Mouse (Mus musculus) liver, embryonic 13.5 days (tissue): ENCODE data around the gene Tle6. TPM values are rescaled to one million over a fixed set of nuclear protein-coding genes. Genes with fewer than 3 reads are reported as not detected.

Experiments used
- ATAC-seq: fragments of 200-750 bp; cut with Nextera tagmentation; 2 replicates; pipeline ENCODE4 v1.8.0; 2017; ENCODE audit warnings: low read depth, mild to moderate bottlenecking, moderate number of reproducible peaks, moderate library complexity
- DNase-seq: peaks from one replicate; pipeline ENCODE4 v3.0.0; 2022
- H3K27ac ChIP-seq: fragments of 300-500 bp; sonication (generic); 2 replicates; pipeline ENCODE4 v1.5.1; 2015; ENCODE audit warnings: moderate library complexity, mild to moderate bottlenecking, inconsistent platforms
- H3K27me3 ChIP-seq: fragments of 300-500 bp; sonication (generic); 2 replicates; pipeline ENCODE4 v1.6.1; 2015; ENCODE audit warnings: mild to moderate bottlenecking, inconsistent platforms
- H3K36me3 ChIP-seq: fragments of 300-500 bp; sonication (generic); 2 replicates; pipeline ENCODE4 v1.6.1; 2015; ENCODE audit warnings: mild to moderate bottlenecking, inconsistent platforms
- H3K4me1 ChIP-seq: fragments of 300-500 bp; sonication (generic); replicated peaks from 2 replicates; pipeline ENCODE4 v1.6.1; 2015; ENCODE audit warnings: inconsistent platforms
- H3K4me2 ChIP-seq: fragments of 300-500 bp; sonication (generic); 2 replicates; pipeline ENCODE4 v1.6.1; 2015; ENCODE audit warnings: inconsistent platforms, mild to moderate bottlenecking, moderate library complexity
- H3K4me3 ChIP-seq: fragments of 300-500 bp; sonication (generic); replicated peaks from 2 replicates; pipeline ENCODE4 v1.5.1; 2015; ENCODE audit warnings: mild to moderate bottlenecking, inconsistent platforms
- H3K9ac ChIP-seq: fragments of 300-500 bp; sonication (generic); 2 replicates; pipeline ENCODE4 v1.6.1; 2015; ENCODE audit warnings: mild to moderate bottlenecking, inconsistent platforms
- H3K9me3 ChIP-seq: fragments of 300-500 bp; sonication (generic); replicated peaks from 2 replicates; pipeline ENCODE4 v1.6.1; 2016; ENCODE audit warnings: inconsistent platforms
- WGBS: fragments of 180-500 bp; shearing (Covaris S2); methylation state at CpG from one replicate; pipeline ENCODE4 v1.1.7; 2015; ENCODE audit not compliant: insufficient replicate concordance; 5-methylcytosine and 5-hydroxymethylcytosine counted together
- polyA plus RNA-seq: library from polyadenylated mRNA; unstranded; fragments of >200 nt; fragmentation: Nextera tagmentation; extraction: Ambion mirVana; gene quantifications from 2 replicates; pipeline ENCODE4 v1.2.1, GENCODE M21; 2015

Tle6 gene
- polyA plus RNA-seq, 1 experiment from 2014 or later: 7.6 TPM

DNA sequence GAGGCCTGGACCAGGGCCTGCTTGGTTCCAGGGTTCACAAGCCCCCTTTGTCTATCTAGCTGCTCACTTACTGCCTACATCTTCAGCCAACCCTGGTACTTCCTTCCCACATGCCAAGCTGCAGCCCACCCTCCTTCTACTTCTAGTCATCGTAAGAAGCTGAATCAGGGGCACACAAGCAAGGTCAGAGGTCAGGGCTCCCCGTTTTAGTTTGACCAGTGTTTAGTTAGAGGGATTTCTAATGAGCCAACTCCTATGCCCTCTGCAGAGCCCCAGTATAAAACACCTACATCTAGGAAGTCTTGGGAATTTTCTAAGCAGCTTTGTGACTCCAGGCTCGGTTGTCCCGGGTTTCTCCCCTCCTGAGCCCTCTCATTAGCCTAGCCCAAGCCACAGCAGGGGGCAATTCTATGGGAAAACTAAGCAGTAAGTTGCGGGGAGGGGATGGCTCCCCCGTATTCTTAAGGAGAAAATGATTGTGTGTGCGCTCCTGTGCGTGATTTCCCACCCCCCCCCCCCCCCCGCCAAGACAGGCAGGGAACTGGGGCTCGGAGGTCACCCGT lies 30.6 kb downstream of the Tle6 start:
- Histone ChIP-seq H3K4me1 (peaks cover 83% of the 10 kb centered on the region), H3K36me3 (peaks cover 14% of the 10 kb centered on the region), H3K4me2 (peak overlapping the region; percentile 78), H3K9ac (peak overlapping the region; percentile 72), H3K4me3 (peak overlapping the region; percentile 66), H3K9me3 (no peaks in the 10 kb centered on the region), H3K27ac (peak overlapping the region; percentile 76), H3K27me3 (peaks cover 39% of the 10 kb centered on the region)
- ATAC-seq: no peak
- no peak for DNase-seq
- WGBS: 13% methylated on average over 10 of the region's 11 CpGs

DNA sequence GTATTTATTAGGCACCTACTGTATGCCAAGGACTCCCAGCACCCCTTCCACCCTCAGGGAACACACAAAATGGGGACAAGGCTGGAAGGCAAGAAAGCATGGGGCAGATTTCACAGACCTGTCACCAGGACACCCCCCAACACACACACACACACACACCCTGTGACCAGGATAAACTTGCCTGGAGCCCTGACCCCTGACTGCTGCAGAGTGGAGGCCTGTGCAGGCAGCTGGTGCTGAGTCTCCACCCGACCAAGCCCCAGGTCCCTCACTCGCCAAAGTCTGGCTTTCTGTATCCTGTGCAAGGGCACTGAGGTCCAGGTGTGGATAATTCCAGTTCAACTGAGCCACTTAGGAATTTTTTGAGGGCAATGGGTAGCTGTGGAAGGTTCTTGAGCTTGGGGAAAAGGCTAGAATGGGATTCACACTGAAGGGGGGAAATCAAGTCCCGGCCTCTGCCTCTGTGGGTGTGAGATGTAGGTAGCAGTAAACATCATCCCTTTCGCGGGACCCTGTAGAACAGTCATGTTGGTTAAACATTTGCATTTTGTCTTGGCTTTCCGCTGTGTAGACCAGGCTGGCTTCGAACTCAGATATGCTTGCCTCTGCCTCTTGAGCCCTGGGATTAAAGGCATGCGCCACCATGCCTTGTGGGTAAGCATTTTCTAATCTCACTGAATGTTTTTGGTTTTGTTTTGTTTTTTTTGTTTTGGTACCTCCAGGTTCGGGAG lies 31.2 kb downstream of the Tle6 start:
- Histone ChIP-seq H3K9ac (0 out of 2 replicates have a peak overlapping the region, but pooled peaks have one; percentile 72), H3K36me3 (peaks cover 20% of the 10 kb centered on the region), H3K27ac (peak overlapping the region; percentile 41; the same call in 1 of the 2 replicates), H3K4me3 (no peak overlapping the region), H3K4me1 (peaks cover 83% of the 10 kb centered on the region), H3K9me3 (no peaks in the 10 kb centered on the region), H3K4me2 (no peak overlapping the region), H3K27me3 (peaks cover 33% of the 10 kb centered on the region)
- ATAC-seq (no peak), DNase-seq (no peak)
- 64% methylated on average over 9 of the region's 9 CpGs for WGBS

GRCm38 (mm10) chr10:81568381-81569191 lies 32.3 kb downstream of the Tle6 start:
- peaks cover 29% of the 10 kb centered on the region for H3K36me3 ChIP-seq
- no peak overlapping the region for H3K9ac ChIP-seq
- peaks cover 83% of the 10 kb centered on the region for H3K4me1 ChIP-seq
- 29% methylated on average over 16 of the region's 16 CpGs for WGBS
- ATAC-seq (no peak), DNase-seq (no peak)
- H3K4me3 ChIP-seq: no peak overlapping the region
- peaks cover 22% of the 10 kb centered on the region for H3K27me3 ChIP-seq
- no peaks in the 10 kb centered on the region for H3K9me3 ChIP-seq
- H3K27ac ChIP-seq: peak overlapping the region; percentile 41
- no peak overlapping the region for H3K4me2 ChIP-seq

DNA sequence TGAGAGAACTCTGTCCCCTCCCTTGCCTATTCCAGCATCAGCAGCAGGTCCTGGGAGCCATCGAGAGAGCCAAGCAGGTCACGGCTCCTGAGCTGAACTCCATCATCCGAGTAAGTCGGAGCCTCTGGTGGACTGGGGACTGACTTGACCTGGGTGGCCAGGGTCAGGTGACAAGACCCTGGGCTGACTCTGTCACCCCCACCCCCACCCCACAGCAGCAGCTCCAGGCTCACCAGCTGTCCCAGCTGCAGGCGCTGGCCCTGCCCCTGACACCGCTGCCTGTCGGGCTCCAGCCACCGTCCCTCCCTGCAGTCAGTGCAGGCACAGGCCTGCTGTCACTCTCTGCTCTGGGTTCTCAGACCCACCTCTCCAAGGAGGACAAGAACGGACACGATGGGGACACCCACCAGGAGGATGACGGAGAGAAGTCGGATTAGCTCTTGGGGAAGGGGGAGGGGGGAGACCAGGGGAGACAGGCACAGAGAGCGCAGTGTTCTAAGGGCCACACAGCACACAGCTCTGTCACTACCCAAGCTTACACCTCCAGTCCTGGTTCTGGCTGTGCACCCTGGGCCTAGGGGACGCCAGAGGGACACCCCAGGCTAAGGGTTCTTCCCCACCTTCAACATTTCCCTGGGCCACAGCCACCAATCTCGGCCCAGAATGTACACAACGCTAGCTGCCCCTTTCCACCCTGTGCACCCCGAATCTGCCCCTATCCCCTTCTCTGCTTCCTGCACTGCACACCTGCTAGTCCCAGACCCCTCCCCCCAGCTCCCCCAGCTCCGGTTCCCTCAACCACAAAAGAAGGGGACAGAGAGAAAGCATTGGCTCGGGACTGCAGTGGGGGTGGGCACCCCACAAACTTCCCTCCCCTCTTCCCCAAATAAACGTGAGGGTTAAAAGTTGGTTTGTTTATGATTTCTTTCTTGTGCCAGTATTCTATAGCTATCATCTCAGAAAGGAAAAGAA lies 35.3 kb downstream of the Tle6 start:
- H3K4me1 ChIP-seq: peaks cover 90% of the 10 kb centered on the region

DNA sequence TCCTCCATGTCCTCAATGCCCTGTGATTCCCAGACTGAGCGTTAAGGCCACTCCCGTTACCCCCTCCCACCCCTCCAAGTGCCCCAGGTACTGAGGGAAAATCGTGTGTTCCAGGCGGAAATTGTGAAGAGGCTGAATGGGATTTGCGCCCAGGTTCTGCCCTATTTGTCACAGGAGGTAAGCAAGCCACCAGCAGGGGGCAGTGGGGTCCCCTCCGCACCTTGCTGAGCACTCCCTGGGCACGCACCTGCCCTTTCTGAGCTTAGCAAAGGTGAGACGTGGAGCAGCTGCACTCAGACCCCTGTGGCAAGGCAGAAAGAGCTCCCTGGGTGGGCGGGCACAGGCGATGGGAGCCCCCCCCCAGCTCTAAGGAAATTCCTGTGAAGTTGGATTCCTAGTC lies 36.1 kb downstream of the Tle6 start:
- no peak overlapping the region for H3K9ac ChIP-seq
- H3K4me1 ChIP-seq: peaks cover 90% of the 10 kb centered on the region
- no peaks in the 10 kb centered on the region for H3K9me3 ChIP-seq
- DNase-seq: no peak
- H3K4me3 ChIP-seq: no peak overlapping the region
- H3K4me2 ChIP-seq: no peak overlapping the region
- ATAC-seq: no peak
- peaks cover 7% of the 10 kb centered on the region; the same call in 1 of the 2 replicates for H3K27me3 ChIP-seq
- WGBS: 42% methylated on average over 10 of the region's 10 CpGs
- H3K27ac ChIP-seq: no peak overlapping the region
- peaks cover 51% of the 10 kb centered on the region for H3K36me3 ChIP-seq

More for the DNA sequence above, 35.3 kb downstream of the Tle6 start:
- no peak for ATAC-seq
- DNase-seq: no peak
- Histone ChIP-seq H3K27me3 (peaks cover 9% of the 10 kb centered on the region; the same call in 1 of the 2 replicates), H3K9me3 (no peaks in the 10 kb centered on the region), H3K9ac (no peak overlapping the region), H3K36me3 (peaks cover 51% of the 10 kb centered on the region), H3K27ac (no peak overlapping the region), H3K4me2 (no peak overlapping the region), H3K4me3 (no peak overlapping the region)
- 70% methylated on average over 20 of the region's 20 CpGs for WGBS

- peaks cover 88% of the 10 kb centered on the region for H3K4me1 ChIP-seq
These were observed 36.7 kb downstream of the Tle6 start for GRCm38 (mm10) chr10:81564216-81564615.

GRCm38 (mm10) chr10:81563481-81563880 lies 37.4 kb downstream of the Tle6 start:
- Histone ChIP-seq H3K9me3 (no peaks in the 10 kb centered on the region), H3K27me3 (no peaks in the 10 kb centered on the region), H3K4me3 (no peak overlapping the region), H3K27ac (no peak overlapping the region), H3K9ac (0 out of 2 replicates have a peak overlapping the region, but pooled peaks have one; percentile 18), H3K4me1 (peaks cover 86% of the 10 kb centered on the region), H3K4me2 (peak overlapping the region; percentile 42), H3K36me3 (peaks cover 51% of the 10 kb centered on the region)
- 31% methylated on average over 6 of the region's 6 CpGs for WGBS
- DNase-seq (no peak), ATAC-seq (no peak)

More at GRCm38 (mm10) chr10:81564216-81564615, 36.7 kb downstream of the Tle6 start:
- DNase-seq (no peak), ATAC-seq (no peak)
- peak overlapping the region; percentile 42 for H3K4me2 ChIP-seq
- H3K4me3 ChIP-seq: 0 out of 2 replicates have a peak overlapping the region, but pooled peaks have one; percentile 3
- H3K9me3 ChIP-seq: no peaks in the 10 kb centered on the region
- H3K27me3 ChIP-seq: 0 out of 2 replicates have a peak, but pooled peaks cover 3% of the 10 kb centered on the region
- peaks cover 51% of the 10 kb centered on the region for H3K36me3 ChIP-seq
- H3K9ac ChIP-seq: 0 out of 2 replicates have a peak overlapping the region, but pooled peaks have one; percentile 18
- 37% methylated on average over 10 of the region's 10 CpGs for WGBS
- no peak overlapping the region for H3K27ac ChIP-seq

DNA sequence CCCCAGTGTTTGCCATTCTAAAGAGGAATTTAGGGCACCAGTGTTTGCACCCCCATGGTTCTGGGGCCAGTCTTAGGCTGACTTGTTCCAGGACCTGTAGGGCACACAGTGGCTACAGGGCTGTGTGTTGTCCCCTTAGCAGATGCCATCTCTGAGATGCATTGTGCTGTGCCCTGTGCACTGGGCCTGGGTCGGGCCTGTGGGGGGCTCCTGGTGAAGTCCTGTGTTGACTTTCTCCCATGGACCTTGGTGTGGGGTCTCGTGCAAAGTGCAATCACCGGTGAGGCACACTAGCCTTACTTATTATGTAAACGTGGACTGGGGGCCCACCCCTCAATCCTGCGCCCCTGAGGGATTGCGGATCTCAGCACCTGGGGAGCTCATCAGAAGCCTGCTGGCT lies 38.5 kb downstream of the Tle6 start:
- no peak overlapping the region for H3K4me3 ChIP-seq
- peaks cover 78% of the 10 kb centered on the region for H3K4me1 ChIP-seq
- 0 out of 2 replicates have a peak overlapping the region, but pooled peaks have one; percentile 10 for H3K9ac ChIP-seq
- peaks cover 51% of the 10 kb centered on the region for H3K36me3 ChIP-seq
- WGBS: 79% methylated on average over 6 of the region's 6 CpGs
- H3K9me3 ChIP-seq: no peaks in the 10 kb centered on the region
- H3K27ac ChIP-seq: peak overlapping the region; percentile 59; the same call in 1 of the 2 replicates
- DNase-seq (no peak), ATAC-seq (no peak)
- no peaks in the 10 kb centered on the region for H3K27me3 ChIP-seq
- H3K4me2 ChIP-seq: peak overlapping the region; percentile 38

DNA sequence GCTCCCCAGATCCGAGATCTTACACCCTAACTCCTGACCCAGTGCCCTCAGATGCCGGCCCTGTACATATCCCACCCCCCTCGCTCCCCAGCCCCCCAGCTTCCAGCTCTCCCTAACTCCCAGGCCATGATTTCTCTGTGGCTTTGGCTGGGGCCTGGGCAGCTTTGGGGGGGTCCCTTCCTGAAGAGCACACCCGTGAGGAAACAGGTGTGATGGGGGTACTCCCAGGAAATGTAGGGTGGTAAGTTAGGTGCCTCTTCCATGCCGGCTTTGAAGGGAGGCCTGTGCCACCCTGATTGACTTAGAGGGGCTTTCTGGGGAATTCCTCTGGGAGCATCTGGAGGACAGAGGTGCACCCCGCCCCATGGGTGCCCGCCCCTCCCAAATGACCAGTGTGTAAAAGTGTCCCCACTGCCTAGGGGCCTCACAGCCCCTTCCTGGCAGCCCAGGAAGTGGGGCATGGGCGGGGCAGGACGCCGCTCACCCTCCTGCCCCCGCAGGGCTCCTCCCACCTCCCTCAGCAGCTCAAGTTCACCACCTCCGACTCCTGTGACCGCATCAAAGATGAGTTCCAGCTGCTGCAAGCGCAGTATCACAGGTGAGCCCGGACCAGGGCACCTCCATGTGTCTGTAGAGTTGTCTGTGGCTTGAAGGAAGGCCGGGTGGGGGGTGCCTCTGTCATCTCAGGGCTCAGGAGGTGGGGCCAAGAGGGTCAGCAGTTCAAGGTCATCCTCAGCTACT lies 40.0 kb downstream of the Tle6 start:
- Histone ChIP-seq H3K4me3 (peak overlapping the region; percentile 85), H3K27ac (peak overlapping the region; percentile 85), H3K4me1 (peaks cover 71% of the 10 kb centered on the region), H3K9ac (peak overlapping the region; percentile 92), H3K27me3 (no peaks in the 10 kb centered on the region), H3K4me2 (peak overlapping the region; percentile 91), H3K9me3 (no peaks in the 10 kb centered on the region), H3K36me3 (peaks cover 43% of the 10 kb centered on the region)
- ATAC-seq: peak; percentile 21; the same call in 1 of the 2 replicates
- no peak for DNase-seq
- WGBS: 3% methylated on average over 16 of the region's 16 CpGs
